Mouse (Mus musculus): ENCODE results near the gene Gm20695.

Gm20695 gene

GRCm38 (mm10) chr16:3920756-3921155, 36.3 kb downstream of the Gm20695 start:
- Histone ChIP-seq H3K4me3 (replicated peaks; ENCODE audit: low read length) (no peak overlapping the region), H3K4me1 (replicated peaks; ENCODE audit: low read depth, low read length) (no peaks in the 10 kb centered on the region), H3K9me3 (ENCODE audit: low read length) (no peaks in the 10 kb centered on the region), H3K27me3 (ENCODE audit: insufficient read depth, low read length) (no peaks in the 10 kb centered on the region), H3K36me3 (ENCODE audit: insufficient read depth, low read length) (peaks cover 75% of the 10 kb centered on the region)
- TF ChIP-seq NANOG (IDR thresholded peaks at IDR 0.05; ENCODE audit: borderline replicate concordance, low read length), result no peak
- TF ChIP-seq POU5F1 (IDR thresholded peaks at IDR 0.05; ENCODE audit: borderline replicate concordance, low read length), result no peak
- TF ChIP-seq CTCF (conservative IDR thresholded peaks at IDR 0.05; ENCODE audit: low read length), result no peak

DNA sequence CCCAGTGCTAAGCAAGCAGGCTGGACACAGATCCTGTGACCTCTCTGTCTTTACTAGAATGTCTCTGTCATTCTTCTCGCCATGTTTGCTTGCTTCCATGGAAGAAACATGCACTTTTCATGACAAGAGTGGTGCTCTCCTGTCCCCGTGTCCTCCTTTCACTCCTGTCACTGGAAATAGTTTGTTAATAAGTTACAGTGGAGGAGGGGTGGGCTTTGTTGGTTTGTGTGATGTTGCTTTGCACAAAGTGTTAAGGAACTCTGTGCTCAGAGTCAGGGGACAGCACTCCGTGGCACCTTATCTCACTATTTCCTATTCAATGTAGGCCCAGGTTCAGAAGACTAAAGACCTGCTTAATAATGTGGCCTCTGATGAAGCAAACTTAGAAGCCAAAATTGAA, 39.1 kb downstream of the Gm20695 start:
- Histone ChIP-seq H3K4me3 (replicated peaks; ENCODE audit: low read length) (no peak overlapping the region), H3K9me3 (ENCODE audit: low read length) (no peaks in the 10 kb centered on the region), H3K4me1 (replicated peaks; ENCODE audit: low read depth, low read length) (peaks cover 3% of the 10 kb centered on the region), H3K27me3 (ENCODE audit: insufficient read depth, low read length) (no peaks in the 10 kb centered on the region), H3K36me3 (ENCODE audit: insufficient read depth, low read length) (peaks cover 63% of the 10 kb centered on the region)
- TF ChIP-seq CTCF (conservative IDR thresholded peaks at IDR 0.05; ENCODE audit: low read length) (no peak), POU5F1 (IDR thresholded peaks at IDR 0.05; ENCODE audit: borderline replicate concordance, low read length) (no peak), NANOG (IDR thresholded peaks at IDR 0.05; ENCODE audit: borderline replicate concordance, low read length) (no peak)

- Histone ChIP-seq H3K9me3 (ENCODE audit: low read length) (no peaks in the 10 kb centered on the region), H3K4me1 (replicated peaks; ENCODE audit: low read depth, low read length) (peaks cover 6% of the 10 kb centered on the region), H3K4me3 (replicated peaks; ENCODE audit: low read length) (no peak overlapping the region), H3K27me3 (ENCODE audit: insufficient read depth, low read length) (no peaks in the 10 kb centered on the region), H3K36me3 (ENCODE audit: insufficient read depth, low read length) (peaks cover 61% of the 10 kb centered on the region)
- no peak for TF ChIP-seq CTCF (conservative IDR thresholded peaks at IDR 0.05; ENCODE audit: low read length)
- TF ChIP-seq POU5F1 (IDR thresholded peaks at IDR 0.05; ENCODE audit: borderline replicate concordance, low read length), result no peak
- TF ChIP-seq NANOG (IDR thresholded peaks at IDR 0.05; ENCODE audit: borderline replicate concordance, low read length), result no peak
Measured at GRCm38 (mm10) chr16:3923966-3924365, 39.5 kb downstream of the Gm20695 start.

DNA sequence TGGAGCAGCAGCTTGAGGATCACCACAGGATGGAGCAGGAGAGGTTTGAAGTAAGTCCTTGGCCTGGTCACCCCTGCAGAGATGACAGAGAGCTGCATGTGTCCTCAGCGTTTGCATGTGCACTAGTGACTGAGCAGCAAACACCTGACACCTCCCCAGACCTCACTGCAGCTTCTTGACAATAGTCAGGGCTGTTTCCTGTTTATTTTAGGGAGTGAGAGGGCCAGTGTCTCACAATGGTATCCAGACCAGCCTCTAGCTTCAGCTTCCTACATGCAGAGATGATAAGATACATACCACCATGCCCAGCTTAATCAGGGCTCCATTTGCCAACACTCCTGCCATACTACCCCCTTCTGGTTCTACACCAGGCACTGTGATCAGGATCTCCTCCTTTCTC, 44.1 kb downstream of the Gm20695 start:
- TF ChIP-seq NANOG (IDR thresholded peaks at IDR 0.05; ENCODE audit: borderline replicate concordance, low read length) (no peak), CTCF (conservative IDR thresholded peaks at IDR 0.05; ENCODE audit: low read length) (no peak), POU5F1 (IDR thresholded peaks at IDR 0.05; ENCODE audit: borderline replicate concordance, low read length) (no peak)
- H3K9me3 ChIP-seq (ENCODE audit: low read length), result no peaks in the 10 kb centered on the region
- H3K4me3 ChIP-seq (replicated peaks; ENCODE audit: low read length), result no peak overlapping the region
- peaks cover 47% of the 10 kb centered on the region for H3K36me3 ChIP-seq (ENCODE audit: insufficient read depth, low read length)
- peaks cover 16% of the 10 kb centered on the region for H3K4me1 ChIP-seq (replicated peaks; ENCODE audit: low read depth, low read length)
- no peaks in the 10 kb centered on the region for H3K27me3 ChIP-seq (ENCODE audit: insufficient read depth, low read length)

GRCm38 (mm10) chr16:3929151-3929550, 44.7 kb downstream of the Gm20695 start:
- Histone ChIP-seq H3K4me1 (replicated peaks; ENCODE audit: low read depth, low read length) (peaks cover 16% of the 10 kb centered on the region), H3K9me3 (ENCODE audit: low read length) (no peaks in the 10 kb centered on the region), H3K4me3 (replicated peaks; ENCODE audit: low read length) (no peak overlapping the region), H3K36me3 (ENCODE audit: insufficient read depth, low read length) (peaks cover 47% of the 10 kb centered on the region), H3K27me3 (ENCODE audit: insufficient read depth, low read length) (no peaks in the 10 kb centered on the region)
- no peak for TF ChIP-seq POU5F1 (IDR thresholded peaks at IDR 0.05; ENCODE audit: borderline replicate concordance, low read length)
- TF ChIP-seq CTCF (conservative IDR thresholded peaks at IDR 0.05; ENCODE audit: low read length), result no peak
- no peak for TF ChIP-seq NANOG (IDR thresholded peaks at IDR 0.05; ENCODE audit: borderline replicate concordance, low read length)

- H3K36me3 ChIP-seq (ENCODE audit: insufficient read depth, low read length), result peaks cover 64% of the 10 kb centered on the region
- no peaks in the 10 kb centered on the region for H3K9me3 ChIP-seq (ENCODE audit: low read length)
- TF ChIP-seq CTCF (conservative IDR thresholded peaks at IDR 0.05; ENCODE audit: low read length) (no peak), POU5F1 (IDR thresholded peaks at IDR 0.05; ENCODE audit: borderline replicate concordance, low read length) (no peak), NANOG (IDR thresholded peaks at IDR 0.05; ENCODE audit: borderline replicate concordance, low read length) (no peak)
- H3K4me3 ChIP-seq (replicated peaks; ENCODE audit: low read length), result no peak overlapping the region
- H3K4me1 ChIP-seq (replicated peaks; ENCODE audit: low read depth, low read length), result peaks cover 13% of the 10 kb centered on the region
- H3K27me3 ChIP-seq (ENCODE audit: insufficient read depth, low read length), result no peaks in the 10 kb centered on the region
Measured at GRCm38 (mm10) chr16:3933536-3933935, 49.1 kb downstream of the Gm20695 start.

DNA sequence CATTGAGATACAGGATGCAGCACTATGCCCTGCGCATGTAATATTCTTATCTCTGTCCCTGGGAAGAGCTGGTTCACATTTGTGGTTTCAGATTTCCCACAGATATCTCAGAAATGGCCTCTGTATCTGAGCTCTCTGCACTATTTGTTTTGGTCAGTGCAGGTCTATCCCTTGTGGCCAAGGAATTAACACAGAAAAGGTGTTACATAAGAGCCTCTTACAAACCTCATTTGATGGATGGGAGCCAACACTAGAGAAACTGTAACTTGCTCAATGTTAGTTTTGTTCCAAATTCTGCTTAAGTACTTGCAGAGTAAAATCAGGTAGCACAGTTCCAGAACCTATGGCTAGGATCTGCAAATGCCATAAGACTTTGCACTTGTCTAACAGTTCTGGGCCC, 49.6 kb downstream of the Gm20695 start:
- no peaks in the 10 kb centered on the region for H3K27me3 ChIP-seq (ENCODE audit: insufficient read depth, low read length)
- H3K9me3 ChIP-seq (ENCODE audit: low read length), result no peaks in the 10 kb centered on the region
- peaks cover 68% of the 10 kb centered on the region for H3K36me3 ChIP-seq (ENCODE audit: insufficient read depth, low read length)
- no peak for TF ChIP-seq POU5F1 (IDR thresholded peaks at IDR 0.05; ENCODE audit: borderline replicate concordance, low read length)
- TF ChIP-seq CTCF (conservative IDR thresholded peaks at IDR 0.05; ENCODE audit: low read length), result no peak
- no peak overlapping the region for H3K4me3 ChIP-seq (replicated peaks; ENCODE audit: low read length)
- H3K4me1 ChIP-seq (replicated peaks; ENCODE audit: low read depth, low read length), result peaks cover 9% of the 10 kb centered on the region

DNA sequence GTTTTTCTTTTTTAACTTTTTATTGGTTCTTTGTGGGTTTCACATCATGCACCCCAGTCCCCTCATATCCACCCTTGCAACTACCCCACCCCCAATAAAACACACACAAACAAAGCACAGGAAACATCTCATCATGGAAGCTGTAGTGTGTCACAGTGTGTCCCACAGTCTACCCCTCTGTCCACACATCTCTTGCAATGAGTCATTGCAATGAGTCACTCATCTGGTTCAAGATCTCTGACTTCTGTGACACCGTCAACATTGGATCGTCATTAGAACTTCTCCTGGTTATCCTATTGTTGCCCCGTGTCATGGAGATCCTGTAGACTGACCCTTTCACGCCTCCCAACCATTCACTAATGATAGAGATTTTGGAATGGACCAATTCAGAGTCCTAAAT, 50.3 kb downstream of the Gm20695 start:
- no peak for TF ChIP-seq NANOG (IDR thresholded peaks at IDR 0.05; ENCODE audit: borderline replicate concordance, low read length)
- no peak for TF ChIP-seq CTCF (conservative IDR thresholded peaks at IDR 0.05; ENCODE audit: low read length)
- TF ChIP-seq POU5F1 (IDR thresholded peaks at IDR 0.05; ENCODE audit: borderline replicate concordance, low read length), result no peak
- H3K4me1 ChIP-seq (replicated peaks; ENCODE audit: low read depth, low read length), result peaks cover 3% of the 10 kb centered on the region
- H3K4me3 ChIP-seq (replicated peaks; ENCODE audit: low read length), result no peak overlapping the region
- H3K36me3 ChIP-seq (ENCODE audit: insufficient read depth, low read length), result peaks cover 69% of the 10 kb centered on the region
- no peaks in the 10 kb centered on the region for H3K27me3 ChIP-seq (ENCODE audit: insufficient read depth, low read length)
- no peaks in the 10 kb centered on the region for H3K9me3 ChIP-seq (ENCODE audit: low read length)

DNA sequence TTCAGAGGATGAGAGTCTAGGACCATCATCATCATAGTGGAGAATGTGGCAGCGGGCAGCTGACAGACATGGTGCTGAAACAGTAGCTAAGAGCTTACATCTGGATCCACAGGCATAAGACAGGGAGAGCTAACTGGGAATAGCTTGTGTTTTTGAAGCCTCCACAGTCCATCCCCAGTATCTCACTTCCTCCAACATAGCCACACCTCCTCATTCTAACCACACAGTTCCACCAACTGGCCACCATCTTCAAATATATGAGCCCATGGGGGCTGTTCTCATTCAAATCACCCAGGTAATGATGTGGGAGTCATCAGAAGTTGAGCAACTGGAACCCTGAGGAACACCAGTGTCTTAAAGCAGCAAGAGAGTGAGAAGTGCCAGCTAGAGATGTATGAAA, 66.7 kb downstream of the Gm20695 start:
- Histone ChIP-seq H3K27me3 (ENCODE audit: insufficient read depth, low read length) (no peaks in the 10 kb centered on the region), H3K4me1 (replicated peaks; ENCODE audit: low read depth, low read length) (no peaks in the 10 kb centered on the region), H3K9me3 (ENCODE audit: low read length) (no peaks in the 10 kb centered on the region), H3K36me3 (ENCODE audit: insufficient read depth, low read length) (0 out of 2 replicates have a peak, but pooled peaks cover 2% of the 10 kb centered on the region), H3K4me3 (replicated peaks; ENCODE audit: low read length) (no peak overlapping the region)
- TF ChIP-seq POU5F1 (IDR thresholded peaks at IDR 0.05; ENCODE audit: borderline replicate concordance, low read length), result no peak
- TF ChIP-seq CTCF (conservative IDR thresholded peaks at IDR 0.05; ENCODE audit: low read length), result no peak

Data from E14TG2a.4 (cell line).